ENCODE assay signal across 8 mouse cellular contexts in the genomic region with DNA sequence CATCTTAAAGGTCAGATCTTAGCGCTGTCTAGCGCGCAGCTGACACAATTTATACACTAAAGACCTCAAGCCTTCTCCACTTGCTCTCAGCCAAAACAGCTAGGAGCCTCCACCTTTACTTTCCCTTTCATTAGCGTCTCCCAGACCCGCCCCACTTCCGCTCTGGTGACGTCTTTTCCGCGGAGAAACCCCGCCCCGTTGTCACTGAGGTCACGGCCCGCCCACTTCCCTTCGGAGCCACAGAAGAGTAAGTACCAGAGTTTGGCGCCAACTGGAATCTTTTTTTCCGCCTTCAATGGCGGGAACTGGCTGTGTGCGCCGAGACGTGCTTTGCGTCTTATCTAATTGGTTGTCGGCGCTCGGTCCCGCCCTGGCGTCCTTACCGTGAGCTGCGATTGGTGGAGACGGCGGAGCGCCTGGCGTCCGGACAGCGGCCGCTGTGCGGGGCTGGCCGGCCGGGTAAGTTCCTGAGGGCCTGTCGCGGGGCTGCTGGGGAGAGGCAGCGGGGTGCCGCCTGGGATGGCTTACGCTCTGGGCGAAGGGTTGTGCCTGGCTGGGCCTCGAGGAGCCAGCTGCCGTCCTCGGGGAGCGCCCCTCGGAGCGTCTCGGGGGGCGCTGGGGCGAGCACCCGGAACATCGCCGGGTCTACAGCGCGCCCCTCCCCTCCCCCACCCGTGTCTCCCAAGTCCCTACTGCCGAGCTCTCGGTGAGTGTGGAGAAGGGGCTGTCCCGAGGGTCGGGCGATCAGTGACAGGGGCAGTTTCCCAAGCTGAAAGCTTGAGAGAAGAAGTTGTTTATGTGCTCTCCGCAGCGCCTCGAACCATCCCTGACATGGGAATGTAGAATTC. TPM values are rescaled to one million over a fixed set of nuclear protein-coding genes. Genes with fewer than 3 reads are reported as not detected.
DNase-seq lines count a peak whose midpoint lies in the region; ATAC-seq and TF ChIP-seq lines count a peak whose summit lies in the region.

A gene (plus strand): TSS at position 418 of the 848 bp plus-strand sequence.

- H3K27me3 ChIP-seq in hindbrain, embryonic 10.5 days (ENCODE audit: insufficient read depth, poor library complexity, severe bottlenecking), result no peaks in the 10 kb centered on the region
- no peaks in the 10 kb centered on the region for H3K27me3 ChIP-seq in lung, postnatal 0 days (replicated peaks; ENCODE audit: insufficient read depth, low read length)

- under 1% methylated on average over 67 of the region's 67 CpGs for WGBS in hindbrain, embryonic 10.5 days
- WGBS in lung, postnatal 0 days, result 1% methylated on average over 62 of the region's 67 CpGs

- peak; percentile 84 for TF ChIP-seq EP300 in lung, postnatal 0 days (IDR thresholded peaks at IDR 0.05)

- peak within 1 kb of the TSS; percentile 71 for H3K4me3 ChIP-seq in hindbrain, embryonic 10.5 days
- peak within 1 kb of the TSS; percentile 92 for H3K4me3 ChIP-seq in lung, postnatal 0 days (ENCODE audit: low read depth, low read length)

- H3K36me3 ChIP-seq in hindbrain, embryonic 10.5 days, result peaks cover 20% of the 10 kb centered on the region
- H3K36me3 ChIP-seq in lung, postnatal 0 days (ENCODE audit: insufficient read depth, low read length), result no peaks in the 10 kb centered on the region

- peak; percentile 99 for DNase-seq in MN1 (ENCODE audit: low spot score)
- peak; percentile 100 for DNase-seq in cerebellum, adult 9-10 months
- peak; percentile 99 for DNase-seq in hindbrain, embryonic 10.5 days (ENCODE audit: low spot score)
- peak; percentile 100 for DNase-seq in layer of hippocampus, adult 9-11 months
- DNase-seq in lung, postnatal 0 days (ENCODE audit: low spot score), result peak; percentile 100
- peak; percentile 98 for DNase-seq in ovary, postnatal 14 days (ENCODE audit: low spot score)
- peak; percentile 99 for DNase-seq in thymus, postnatal 14 days

- peaks cover 24% of the 10 kb centered on the region for H3K4me1 ChIP-seq in hindbrain, embryonic 10.5 days (replicated peaks)
- H3K4me1 ChIP-seq in lung, postnatal 0 days (ENCODE audit: insufficient read depth, low read depth, low read length), result peaks cover 4% of the 10 kb centered on the region; the same call in 1 of the 2 replicates

- no peaks in the 10 kb centered on the region for H3K9me3 ChIP-seq in hindbrain, embryonic 10.5 days
- H3K9me3 ChIP-seq in lung, postnatal 0 days (ENCODE audit: low read length), result no peaks in the 10 kb centered on the region

- peak; percentile 16 for TF ChIP-seq CTCF in lung, postnatal 0 days (IDR thresholded peaks at IDR 0.05)

- H3K27ac ChIP-seq in hindbrain, embryonic 10.5 days, result peak within 1 kb of the TSS; percentile 91
- peak within 1 kb of the TSS; percentile 91 for H3K27ac ChIP-seq in lung, postnatal 0 days (ENCODE audit: low read length)

- H3K9ac ChIP-seq in lung, postnatal 0 days (replicated peaks; ENCODE audit: low read depth), result peak within 1 kb of the TSS; percentile 91

- peak within 1 kb of the TSS; percentile 76 for H3K4me2 ChIP-seq in lung, postnatal 0 days (replicated peaks; ENCODE audit: low read depth, low read length)

- peak; percentile 99 for ATAC-seq in frontal cortex, adult (ENCODE audit: low TSS enrichment)
- ATAC-seq in lung, postnatal 0 days, result peak; percentile 99

RNA-seq across cellular contexts. Expression of the gene that starts here (rescaled TPM):
- polyA plus RNA-seq in hindbrain, embryonic 10.5 days (2016; fragmentation: Nextera tagmentation; extraction: Ambion mirVana), result 43.2 and 77.1 TPM in 2 replicates
- polyA plus RNA-seq in lung, postnatal 0 days (2015; fragmentation: Nextera tagmentation; extraction: Ambion mirVana), result 35.3 and 36.2 TPM in 2 replicates

Comparison
In these comparisons a context has a peak if more than half of its experiments do, and no peak if none do; other contexts are left out.
1. Peak in every context shown above with its lines: DNase-seq, ATAC-seq, H3K4me3 ChIP-seq and H3K27ac ChIP-seq.